Mouse (Mus musculus) hindbrain, embryonic 13.5 days (tissue): ENCODE results near the gene Nmur1. TPM values are rescaled to one million over a fixed set of nuclear protein-coding genes. Genes with fewer than 3 reads are reported as not detected.
A peak's percentile ranks its signal among the peaks of the same experiment; 100 is the strongest.

Source experiments
- ATAC-seq: fragments of 200-750 bp; cut with Nextera tagmentation; 2 replicates; pipeline ENCODE4 v1.8.0; 2017; ENCODE audit warnings: moderate TSS enrichment; ENCODE audit not compliant: low FRiP score
- H3K27ac ChIP-seq: fragments of 300-500 bp; sonication (generic); 2 replicates; pipeline ENCODE4 v1.5.1; 2015; ENCODE audit warnings: inconsistent platforms, mild to moderate bottlenecking, moderate library complexity
- H3K27me3 ChIP-seq: fragments of 300-500 bp; sonication (generic); 2 replicates; pipeline ENCODE4 v1.6.1; 2015; ENCODE audit warnings: mild to moderate bottlenecking, inconsistent platforms
- H3K36me3 ChIP-seq: fragments of 300-500 bp; sonication (generic); 2 replicates; pipeline ENCODE4 v1.6.1; 2015; ENCODE audit warnings: mild to moderate bottlenecking, inconsistent platforms
- H3K4me1 ChIP-seq: fragments of 300-500 bp; sonication (generic); replicated peaks from 2 replicates; pipeline ENCODE4 v1.6.1; 2015; ENCODE audit warnings: inconsistent platforms
- H3K4me2 ChIP-seq: fragments of 300-500 bp; sonication (generic); 2 replicates; pipeline ENCODE4 v1.6.1; 2015; ENCODE audit warnings: inconsistent platforms, mild to moderate bottlenecking, moderate library complexity
- H3K4me3 ChIP-seq: fragments of 300-500 bp; sonication (generic); 2 replicates; pipeline ENCODE4 v1.5.1; 2015; ENCODE audit warnings: mild to moderate bottlenecking, inconsistent platforms
- H3K9ac ChIP-seq: fragments of 300-500 bp; sonication (generic); 2 replicates; pipeline ENCODE4 v1.6.1; 2015; ENCODE audit warnings: mild to moderate bottlenecking, inconsistent platforms
- H3K9me3 ChIP-seq: fragments of 300-500 bp; sonication (generic); 2 replicates; pipeline ENCODE4 v1.6.1; 2016; ENCODE audit warnings: inconsistent platforms
- WGBS: fragments of 180-500 bp; shearing (Covaris S2); methylation state at CpG from one replicate; pipeline ENCODE4 v1.1.7; 2015; 5-methylcytosine and 5-hydroxymethylcytosine counted together
- polyA plus RNA-seq: library from polyadenylated mRNA; unstranded; fragments of >200 nt; fragmentation: Nextera tagmentation; extraction: Ambion mirVana; gene quantifications from 2 replicates; pipeline ENCODE4 v1.2.1, GENCODE M21; 2015

Nmur1 gene
- polyA plus RNA-seq, 1 experiment from 2014 or later: not detected

- no peak overlapping the region for H3K4me2 ChIP-seq
- 21% methylated on average over 10 of the region's 10 CpGs for WGBS
- H3K4me3 ChIP-seq: no peak overlapping the region
- no peaks in the 10 kb centered on the region for H3K27me3 ChIP-seq
- H3K36me3 ChIP-seq: no peaks in the 10 kb centered on the region
- peak overlapping the region; percentile 49; the same call in 1 of the 2 replicates for H3K9ac ChIP-seq
- H3K27ac ChIP-seq: peak overlapping the region; percentile 58; the same call in 1 of the 2 replicates
- no peak for ATAC-seq
- H3K4me1 ChIP-seq: peaks cover 20% of the 10 kb centered on the region
- H3K9me3 ChIP-seq: no peaks in the 10 kb centered on the region
Observed at GRCm38 (mm10) chr1:86421007-86421406, 5.0 kb downstream of the Nmur1 start.

- Histone ChIP-seq H3K36me3 (no peaks in the 10 kb centered on the region), H3K9ac (no peak overlapping the region), H3K27ac (no peak overlapping the region), H3K27me3 (no peaks in the 10 kb centered on the region), H3K9me3 (no peaks in the 10 kb centered on the region), H3K4me1 (peaks cover 6% of the 10 kb centered on the region), H3K4me3 (no peak overlapping the region), H3K4me2 (no peak overlapping the region)
- no peak for ATAC-seq
- WGBS: 64% methylated on average over 6 of the region's 6 CpGs
Observed at GRCm38 (mm10) chr1:86416321-86416720, 9.7 kb downstream of the Nmur1 start.

- Histone ChIP-seq H3K9ac (no peak overlapping the region), H3K4me1 (no peaks in the 10 kb centered on the region), H3K4me3 (no peak overlapping the region), H3K27me3 (no peaks in the 10 kb centered on the region), H3K4me2 (no peak overlapping the region), H3K27ac (no peak overlapping the region), H3K9me3 (no peaks in the 10 kb centered on the region), H3K36me3 (no peaks in the 10 kb centered on the region)
- WGBS: 72% methylated on average over 7 of the region's 7 CpGs
- peak; percentile 36; the same call in 1 of the 2 replicates for ATAC-seq
Observed at GRCm38 (mm10) chr1:86415612-86416184, 10.3 kb downstream of the Nmur1 start.

- Histone ChIP-seq H3K4me3 (no peak overlapping the region), H3K4me1 (no peaks in the 10 kb centered on the region), H3K36me3 (no peaks in the 10 kb centered on the region), H3K4me2 (no peak overlapping the region), H3K27ac (no peak overlapping the region), H3K9me3 (no peaks in the 10 kb centered on the region), H3K9ac (no peak overlapping the region), H3K27me3 (no peaks in the 10 kb centered on the region)
- no peak for ATAC-seq
- 89% methylated on average over 2 of the region's 2 CpGs for WGBS
Observed at GRCm38 (mm10) chr1:86415144-86415543, 10.9 kb downstream of the Nmur1 start.

GRCm38 (mm10) chr1:86414715-86415114 is 11.3 kb downstream of the Nmur1 start:
- Histone ChIP-seq H3K27ac (no peak overlapping the region), H3K4me2 (no peak overlapping the region), H3K9ac (no peak overlapping the region), H3K27me3 (no peaks in the 10 kb centered on the region), H3K4me3 (no peak overlapping the region), H3K36me3 (no peaks in the 10 kb centered on the region), H3K9me3 (no peaks in the 10 kb centered on the region), H3K4me1 (no peaks in the 10 kb centered on the region)
- no peak for ATAC-seq
- 89% methylated on average over 5 of the region's 5 CpGs for WGBS

- WGBS: 89% methylated on average over 2 of the region's 2 CpGs
- H3K9ac ChIP-seq: no peak overlapping the region
- H3K4me3 ChIP-seq: no peak overlapping the region
- no peaks in the 10 kb centered on the region for H3K27me3 ChIP-seq
- H3K36me3 ChIP-seq: no peaks in the 10 kb centered on the region
- no peak for ATAC-seq
- H3K4me1 ChIP-seq: no peaks in the 10 kb centered on the region; the same call in 1 of the 2 replicates
- H3K4me2 ChIP-seq: no peak overlapping the region
- no peaks in the 10 kb centered on the region for H3K9me3 ChIP-seq
- no peak overlapping the region for H3K27ac ChIP-seq
Observed at GRCm38 (mm10) chr1:86409476-86409875, 16.6 kb downstream of the Nmur1 start.

GRCm38 (mm10) chr1:86408515-86408914 is 17.5 kb downstream of the Nmur1 start:
- no peak overlapping the region for H3K4me2 ChIP-seq
- H3K4me3 ChIP-seq: no peak overlapping the region
- 73% methylated on average over 10 of the region's 10 CpGs for WGBS
- H3K9me3 ChIP-seq: no peaks in the 10 kb centered on the region
- no peak overlapping the region for H3K27ac ChIP-seq
- H3K4me1 ChIP-seq: no peaks in the 10 kb centered on the region; the same call in 1 of the 2 replicates
- no peaks in the 10 kb centered on the region for H3K27me3 ChIP-seq
- H3K9ac ChIP-seq: no peak overlapping the region
- ATAC-seq: no peak
- H3K36me3 ChIP-seq: no peaks in the 10 kb centered on the region

- no peak overlapping the region for H3K4me3 ChIP-seq
- H3K27ac ChIP-seq: no peak overlapping the region
- no peak overlapping the region for H3K4me2 ChIP-seq
- no peaks in the 10 kb centered on the region; the same call in 1 of the 2 replicates for H3K4me1 ChIP-seq
- H3K9me3 ChIP-seq: no peaks in the 10 kb centered on the region
- ATAC-seq: no peak
- no peak overlapping the region for H3K9ac ChIP-seq
- no peaks in the 10 kb centered on the region for H3K27me3 ChIP-seq
- WGBS: 66% methylated on average over 8 of the region's 8 CpGs
- no peaks in the 10 kb centered on the region for H3K36me3 ChIP-seq
Observed at GRCm38 (mm10) chr1:86406914-86407313, 19.1 kb downstream of the Nmur1 start.

GRCm38 (mm10) chr1:86406313-86406712 is 19.7 kb downstream of the Nmur1 start:
- ATAC-seq: no peak
- Histone ChIP-seq H3K27ac (no peak overlapping the region), H3K9ac (no peak overlapping the region), H3K9me3 (no peaks in the 10 kb centered on the region), H3K4me1 (no peaks in the 10 kb centered on the region; the same call in 1 of the 2 replicates), H3K4me3 (no peak overlapping the region), H3K36me3 (no peaks in the 10 kb centered on the region), H3K27me3 (no peaks in the 10 kb centered on the region), H3K4me2 (no peak overlapping the region)
- WGBS: 79% methylated on average over 4 of the region's 4 CpGs

GRCm38 (mm10) chr1:86404834-86405233 is 21.2 kb downstream of the Nmur1 start:
- no peak for ATAC-seq
- 63% methylated on average over 5 of the region's 5 CpGs for WGBS
- Histone ChIP-seq H3K27ac (no peak overlapping the region), H3K9me3 (no peaks in the 10 kb centered on the region), H3K4me2 (no peak overlapping the region), H3K4me1 (no peaks in the 10 kb centered on the region; the same call in 1 of the 2 replicates), H3K9ac (no peak overlapping the region), H3K4me3 (no peak overlapping the region), H3K27me3 (no peaks in the 10 kb centered on the region), H3K36me3 (no peaks in the 10 kb centered on the region)

- Histone ChIP-seq H3K27ac (no peak overlapping the region), H3K4me3 (no peak overlapping the region), H3K9ac (no peak overlapping the region), H3K4me1 (no peaks in the 10 kb centered on the region; the same call in 1 of the 2 replicates), H3K4me2 (no peak overlapping the region), H3K36me3 (no peaks in the 10 kb centered on the region), H3K9me3 (no peaks in the 10 kb centered on the region), H3K27me3 (no peaks in the 10 kb centered on the region)
- 76% methylated on average over 8 of the region's 8 CpGs for WGBS
- ATAC-seq: no peak
Observed at GRCm38 (mm10) chr1:86400096-86400754, 25.8 kb downstream of the Nmur1 start.

- Histone ChIP-seq H3K4me1 (no peaks in the 10 kb centered on the region; the same call in 1 of the 2 replicates), H3K27ac (no peak overlapping the region), H3K9me3 (no peaks in the 10 kb centered on the region), H3K27me3 (no peaks in the 10 kb centered on the region), H3K4me3 (no peak overlapping the region), H3K9ac (no peak overlapping the region), H3K4me2 (no peak overlapping the region), H3K36me3 (no peaks in the 10 kb centered on the region)
- ATAC-seq: no peak
- 85% methylated on average over 2 of the region's 3 CpGs for WGBS
Observed at GRCm38 (mm10) chr1:86399322-86399721, 26.7 kb downstream of the Nmur1 start.

GRCm38 (mm10) chr1:86398222-86398621 is 27.8 kb downstream of the Nmur1 start:
- H3K4me3 ChIP-seq: no peak overlapping the region
- no peak overlapping the region for H3K9ac ChIP-seq
- no peaks in the 10 kb centered on the region; the same call in 1 of the 2 replicates for H3K4me1 ChIP-seq
- H3K9me3 ChIP-seq: no peaks in the 10 kb centered on the region
- no peak for ATAC-seq
- H3K36me3 ChIP-seq: no peaks in the 10 kb centered on the region
- H3K27me3 ChIP-seq: no peaks in the 10 kb centered on the region
- H3K4me2 ChIP-seq: no peak overlapping the region
- H3K27ac ChIP-seq: no peak overlapping the region
- WGBS: 69% methylated on average over 7 of the region's 7 CpGs
